Mouse (Mus musculus) T-helper 2 cell (primary cell): ENCODE measurements around the gene Ptprt.

Experiments used
- in situ Hi-C: fragments of 300-600 bp; cut with MboI, MseI; formaldehyde crosslinking; loops from one replicate; pipeline ENCODE4 v1.15.1; 2025; ENCODE audit warnings: high pct_unique_total_duplicates

The Ptprt gene

DNA sequence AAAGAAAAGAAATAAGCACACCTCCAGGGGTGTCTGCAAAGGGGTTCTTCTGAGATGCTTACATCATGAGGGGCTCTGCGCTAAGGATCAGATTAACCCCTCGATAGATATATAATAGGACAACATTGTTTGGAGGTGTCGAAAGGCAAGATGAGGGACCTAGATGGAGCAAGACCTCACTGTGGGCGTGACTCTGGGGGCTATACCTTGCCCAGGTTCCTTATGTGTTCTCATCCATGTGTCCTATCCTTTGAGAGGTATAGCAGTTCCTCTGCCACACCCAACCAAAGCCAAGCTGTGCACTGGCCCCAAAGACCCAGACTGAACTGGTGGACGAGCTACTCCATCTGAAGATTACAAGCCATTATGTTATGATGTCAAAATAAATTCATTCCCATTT is 58.2 kb downstream of the Ptprt start:
- in situ Hi-C loops: no loop called here

DNA sequence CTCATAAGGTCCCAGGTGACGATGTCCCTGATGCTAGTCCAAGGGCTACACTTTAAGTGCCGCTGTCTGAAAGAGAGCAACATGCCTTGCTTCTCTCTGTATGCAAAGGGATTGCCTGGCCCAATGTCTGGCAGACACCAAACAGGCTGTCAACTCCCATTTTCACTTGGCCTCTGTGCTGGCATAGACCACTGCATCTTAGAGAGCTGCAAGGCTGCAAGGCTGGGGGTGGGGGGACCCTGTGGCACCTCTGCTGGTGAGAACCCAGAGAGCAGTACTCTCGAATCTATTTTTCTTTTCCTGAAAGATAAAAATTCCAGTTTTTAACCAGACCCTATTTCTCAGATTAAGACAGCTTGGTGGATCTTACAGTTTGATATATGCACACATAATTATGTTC is 69.6 kb downstream of the Ptprt start:
- in situ Hi-C loops: no loop called here

DNA sequence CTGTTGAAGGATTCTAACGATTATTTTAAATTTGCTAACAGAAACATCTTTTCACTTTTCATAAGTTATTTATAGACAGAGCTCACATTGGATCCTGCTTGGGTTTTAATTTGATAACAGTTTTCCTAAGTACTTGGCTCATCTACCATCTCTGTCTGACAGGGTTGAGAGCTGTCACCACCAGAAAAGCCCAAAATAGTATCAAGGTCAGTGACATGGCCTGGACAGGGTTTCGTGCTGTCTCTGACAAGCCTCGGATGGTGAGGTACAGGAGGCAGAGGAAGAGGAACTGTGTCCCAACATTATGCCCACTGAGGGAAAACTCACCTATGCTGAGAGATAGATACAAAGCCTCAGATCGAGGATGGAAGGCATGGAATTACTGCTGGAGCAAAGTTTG is 79.3 kb downstream of the Ptprt start:
- in situ Hi-C loops: no loop called here

DNA sequence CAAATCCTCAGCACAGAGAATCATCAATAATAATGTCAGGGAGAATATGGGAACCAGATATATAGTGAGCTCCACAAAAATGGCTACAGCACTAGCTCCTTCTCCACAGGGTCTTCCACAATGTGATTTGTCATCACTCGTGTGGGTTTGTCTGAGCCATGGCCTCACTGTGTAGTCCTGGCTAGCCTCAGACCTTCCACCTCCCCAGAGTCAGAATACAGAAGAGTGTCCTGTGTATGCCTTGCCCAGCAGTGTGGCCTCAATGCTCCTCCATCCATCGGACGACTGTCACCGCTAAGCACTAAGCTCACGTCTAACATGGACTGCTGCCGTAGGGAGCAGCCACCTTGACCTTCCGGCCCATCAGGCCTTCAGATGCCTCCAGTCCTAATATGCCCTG is 83.1 kb downstream of the Ptprt start:
- in situ Hi-C loops: no loop called here

DNA sequence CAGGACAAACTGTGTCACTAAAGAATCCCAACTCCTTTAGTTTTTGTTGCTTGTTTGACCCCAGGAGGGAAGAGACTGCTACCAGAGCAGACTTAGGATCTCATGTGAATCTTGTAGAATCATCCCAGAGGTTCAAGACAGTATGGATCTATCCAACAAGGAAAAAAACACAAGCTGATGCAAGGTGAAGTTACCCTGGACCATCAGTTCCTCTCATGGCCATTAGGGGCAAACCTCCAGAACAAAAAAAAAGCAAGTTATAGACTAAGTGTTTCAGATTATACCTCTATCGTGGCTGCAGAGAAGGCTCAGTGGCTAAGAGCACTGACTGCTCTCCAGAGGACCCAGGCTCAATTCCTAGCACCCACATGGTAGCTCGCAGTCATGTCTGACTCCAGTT is 88.1 kb downstream of the Ptprt start:
- in situ Hi-C loops: no loop called here

DNA sequence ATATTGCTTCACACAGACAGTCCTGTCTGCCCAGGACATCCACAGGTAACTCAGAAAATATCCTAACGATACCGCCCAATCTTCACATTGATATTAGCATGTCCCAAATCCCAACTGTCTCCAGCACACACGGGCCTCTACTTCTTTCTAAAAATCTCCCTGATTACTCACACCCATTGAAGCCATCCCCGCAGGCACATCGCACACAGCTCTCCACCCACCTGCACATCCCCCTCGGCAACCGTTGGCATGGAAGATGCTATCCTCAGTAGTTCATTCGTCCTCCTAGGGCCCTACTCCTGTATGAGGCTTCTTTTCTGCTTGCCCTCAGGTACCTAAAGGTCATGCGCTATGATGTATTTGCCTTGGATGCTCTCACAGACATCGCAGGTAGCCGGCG is 89.9 kb downstream of the Ptprt start:
- in situ Hi-C loops: no loop called here

DNA sequence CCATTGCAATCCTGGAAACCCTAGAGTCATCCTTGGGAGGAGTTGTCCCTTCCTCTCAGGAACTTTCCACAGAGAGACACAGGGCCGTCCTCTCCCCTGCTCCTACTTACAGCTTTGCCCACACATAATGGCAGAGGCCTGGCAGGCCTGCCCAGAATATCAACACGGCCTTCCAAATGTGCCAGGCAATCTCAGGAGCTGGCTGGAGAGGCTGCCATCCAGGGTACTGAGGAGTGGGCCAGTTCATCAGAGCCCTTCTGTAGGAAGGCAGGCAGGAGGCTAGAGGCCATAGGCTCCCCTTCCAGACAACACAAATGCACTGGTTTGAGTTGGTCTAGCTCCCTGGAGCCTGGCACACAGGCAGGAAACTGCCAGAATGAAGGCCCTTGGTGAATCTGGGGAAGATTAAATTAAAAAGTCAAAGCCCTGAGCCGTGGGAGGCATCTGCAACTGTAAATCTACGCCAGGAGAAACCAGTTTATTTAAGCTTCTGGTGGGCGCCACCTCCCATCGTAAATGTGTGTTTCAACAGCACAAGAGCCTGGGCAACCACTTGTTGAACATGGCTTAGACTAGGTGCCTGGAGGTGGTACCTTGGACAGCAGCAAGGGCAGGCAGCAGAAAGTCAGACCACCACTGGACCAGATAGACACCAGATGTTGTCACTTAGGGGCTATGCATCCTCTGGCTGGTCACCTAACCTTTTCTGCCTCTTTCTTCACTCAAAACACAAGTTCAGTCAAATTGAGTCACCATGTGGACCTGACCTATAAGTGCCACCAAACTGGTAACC is 92.4 kb downstream of the Ptprt start:
- in situ Hi-C loops: no loop called here

DNA sequence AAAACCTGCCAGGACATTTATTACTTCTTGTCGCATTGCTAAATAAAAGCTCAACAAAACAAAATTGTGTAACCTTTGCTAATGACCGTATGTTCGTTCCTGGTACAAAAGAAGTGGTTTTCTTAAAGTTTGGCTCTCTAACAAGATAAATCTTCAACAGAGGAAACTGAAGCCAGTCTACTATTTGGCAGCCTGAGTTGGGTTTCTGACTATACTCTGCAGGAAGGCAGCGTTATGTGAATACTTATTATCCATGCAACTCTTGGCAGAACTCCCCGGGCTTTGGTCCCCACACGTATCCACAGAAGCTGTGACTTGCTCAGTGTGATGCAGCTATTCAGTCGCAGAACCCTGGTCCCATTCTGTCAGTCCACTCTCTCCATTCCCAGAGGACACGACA is 112.6 kb downstream of the Ptprt start:
- in situ Hi-C loops: no loop called here

DNA sequence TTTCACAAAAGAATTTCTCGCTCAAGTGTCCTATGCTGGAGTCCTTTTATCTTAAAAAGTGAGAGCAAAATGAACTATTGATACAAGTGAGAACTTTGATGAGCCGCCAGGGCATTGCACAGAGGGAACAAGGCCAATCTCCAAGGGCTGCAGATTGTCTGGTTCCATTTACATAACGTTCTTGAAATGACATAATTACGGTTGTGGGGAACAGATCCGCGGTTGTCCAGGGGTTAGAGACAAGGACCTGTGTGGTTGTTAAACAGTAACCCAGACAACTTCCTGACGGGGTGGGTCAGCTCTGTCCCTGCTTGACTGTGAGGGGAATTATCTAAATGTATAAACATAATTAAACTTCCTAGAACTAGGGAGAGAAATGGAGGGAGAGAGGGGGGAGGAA is 129.3 kb downstream of the Ptprt start:
- in situ Hi-C loops: no loop called here

DNA sequence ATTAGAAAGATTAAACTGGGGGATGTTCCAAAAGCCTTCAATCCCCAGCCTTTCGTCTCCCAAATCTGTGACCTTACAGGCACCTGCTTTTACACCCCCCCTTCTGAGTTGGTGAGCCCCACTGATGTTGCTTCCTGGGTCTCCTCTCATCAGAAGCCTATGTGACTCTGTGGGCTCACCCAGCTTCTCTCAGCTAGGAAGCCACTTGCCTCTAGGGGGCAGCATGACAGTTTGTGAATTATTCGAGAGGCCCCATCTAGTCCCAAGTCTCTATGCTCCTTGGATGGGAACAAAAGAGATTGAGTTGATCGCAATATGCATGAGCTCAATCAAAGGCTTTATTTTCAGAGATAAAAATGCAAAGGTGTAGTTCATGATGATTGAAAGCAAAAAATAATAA is 132.0 kb downstream of the Ptprt start:
- in situ Hi-C loops: no loop called here

DNA sequence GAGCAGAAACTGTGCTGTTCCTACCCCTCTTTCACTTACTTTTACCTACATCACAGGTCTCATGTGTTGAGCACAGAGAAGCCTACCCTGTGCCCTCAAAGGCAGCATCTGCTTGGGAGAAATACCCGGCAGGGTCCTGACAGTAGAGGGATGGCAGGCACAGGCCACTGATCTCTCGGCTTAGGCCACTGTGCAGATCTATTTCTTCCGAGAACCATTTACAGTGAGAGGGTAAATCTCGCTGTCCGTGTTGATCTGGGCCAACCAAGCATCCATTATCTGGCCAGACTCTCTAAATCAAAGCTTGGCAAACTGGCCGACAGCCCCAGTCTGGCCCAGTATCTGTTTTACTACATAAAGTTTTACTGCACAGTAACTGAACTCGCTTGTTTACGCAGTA is 145.0 kb downstream of the Ptprt start:
- in situ Hi-C loops: no loop called here

DNA sequence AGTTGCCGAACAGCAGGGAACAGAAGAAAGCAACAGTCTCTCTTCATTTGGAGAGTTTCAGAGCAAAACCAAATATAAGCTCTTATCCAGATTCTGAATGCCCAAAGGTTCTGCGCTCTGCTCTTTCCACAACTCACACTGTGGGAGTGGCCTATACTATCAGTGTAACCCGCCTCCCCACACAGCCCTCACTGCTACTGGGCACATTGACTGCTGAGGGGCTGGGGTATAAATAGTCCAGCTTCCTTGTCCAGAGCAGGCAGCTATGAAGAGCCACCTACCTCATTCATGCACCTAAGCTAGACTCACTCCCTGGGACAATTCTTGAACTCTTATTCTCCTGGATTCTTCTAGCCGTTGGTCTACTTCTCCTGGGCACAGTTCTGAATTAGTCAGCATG is 147.9 kb downstream of the Ptprt start:
- in situ Hi-C loops: no loop called here

DNA sequence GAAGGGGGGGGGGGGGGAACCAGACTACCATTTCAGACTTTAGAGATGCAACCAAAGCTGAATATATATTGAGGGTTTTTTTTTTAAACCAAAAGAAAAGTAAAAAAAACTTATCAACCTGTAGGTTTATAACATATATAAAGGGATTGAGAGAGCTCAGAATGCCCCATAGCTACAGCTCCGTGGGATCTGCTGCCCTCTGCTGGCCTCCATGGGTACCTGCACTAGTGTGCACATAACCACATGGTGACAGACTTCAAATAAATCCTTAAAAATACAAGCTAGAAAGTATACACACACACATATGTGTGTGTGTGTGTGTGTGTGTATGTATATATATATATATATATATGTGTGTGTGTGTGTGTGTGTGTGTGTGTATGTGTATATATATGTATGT is 148.9 kb downstream of the Ptprt start:
- in situ Hi-C loops: no loop called here

DNA sequence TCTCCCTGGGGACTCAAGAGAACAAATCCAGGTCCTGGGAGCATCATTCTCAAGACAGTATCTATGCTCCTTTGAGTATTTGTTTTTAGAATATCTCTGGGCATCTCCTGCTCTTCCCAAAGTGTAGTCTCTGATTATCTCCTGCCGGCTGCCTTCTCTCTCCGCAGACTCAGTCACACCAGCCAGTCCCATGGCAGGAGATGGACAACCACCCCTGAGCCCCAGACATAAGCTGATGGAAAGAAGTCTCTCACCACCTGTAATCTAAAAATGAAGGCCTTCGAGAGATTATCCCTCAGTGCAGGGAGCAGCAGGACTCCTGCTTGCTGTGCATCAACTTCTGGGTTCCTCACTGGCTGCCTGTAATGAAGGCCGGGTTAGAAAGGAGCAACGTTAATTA is 151.9 kb downstream of the Ptprt start:
- in situ Hi-C loops: no loop called here

DNA sequence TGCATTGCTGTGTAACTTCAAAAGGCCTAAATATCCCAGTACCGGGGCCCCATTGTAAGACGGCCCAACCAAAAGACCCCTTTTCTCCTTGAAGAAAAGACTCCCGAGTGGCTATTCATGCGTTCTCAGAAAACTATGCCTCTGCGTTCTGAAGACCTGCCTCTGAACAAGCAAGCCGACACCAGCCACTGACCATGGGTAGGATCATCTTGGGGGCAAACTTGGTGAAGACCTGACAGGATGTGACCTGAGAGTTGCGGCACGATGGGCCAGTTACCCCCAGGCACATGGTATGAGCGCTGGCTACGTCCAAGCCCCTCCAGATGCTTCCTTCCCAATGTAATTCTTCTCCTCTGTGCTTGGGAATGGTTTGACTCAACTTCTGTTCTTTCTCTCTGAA is 153.3 kb downstream of the Ptprt start:
- in situ Hi-C loops: no loop called here

DNA sequence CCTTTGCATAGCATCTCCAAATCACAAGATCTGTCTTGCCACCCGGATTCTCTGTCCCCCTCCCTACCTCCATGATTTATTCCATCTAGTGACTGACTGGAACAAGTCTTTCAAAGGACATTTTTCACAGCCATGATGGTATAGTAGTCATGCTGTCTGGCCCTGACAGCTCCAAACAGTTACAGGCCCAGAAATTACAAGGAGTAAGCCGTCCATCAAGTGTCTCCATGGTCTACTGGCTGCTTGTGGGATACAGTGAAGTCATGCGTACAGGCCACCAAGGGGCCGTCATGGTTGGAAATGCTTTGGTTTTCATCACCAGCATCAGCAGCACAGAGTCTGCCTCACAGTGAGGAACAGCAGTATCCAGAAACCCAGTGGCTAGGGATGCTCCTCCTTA is 156.1 kb downstream of the Ptprt start:
- in situ Hi-C loops: no loop called here

DNA sequence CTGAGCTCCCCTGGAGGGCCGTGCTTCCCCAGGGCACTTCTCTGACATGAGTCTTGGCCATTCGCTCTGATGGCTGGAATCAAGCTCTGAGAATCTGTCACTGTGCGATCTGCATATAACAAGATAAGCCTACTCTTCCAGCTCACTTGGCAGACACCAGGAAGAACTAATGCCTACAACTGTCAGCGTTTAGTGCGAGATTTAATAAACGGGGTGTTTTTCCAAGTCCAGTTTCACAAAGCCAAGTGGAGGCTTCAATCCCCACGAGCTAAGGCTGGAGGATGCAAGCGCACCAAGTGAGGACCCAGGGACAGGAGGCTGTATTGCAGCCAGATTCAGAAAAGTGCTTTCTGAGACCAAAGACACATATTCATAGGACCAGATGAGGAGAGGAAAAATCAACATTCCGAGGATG is 161.4 kb downstream of the Ptprt start:
- in situ Hi-C loops: no loop called here

DNA sequence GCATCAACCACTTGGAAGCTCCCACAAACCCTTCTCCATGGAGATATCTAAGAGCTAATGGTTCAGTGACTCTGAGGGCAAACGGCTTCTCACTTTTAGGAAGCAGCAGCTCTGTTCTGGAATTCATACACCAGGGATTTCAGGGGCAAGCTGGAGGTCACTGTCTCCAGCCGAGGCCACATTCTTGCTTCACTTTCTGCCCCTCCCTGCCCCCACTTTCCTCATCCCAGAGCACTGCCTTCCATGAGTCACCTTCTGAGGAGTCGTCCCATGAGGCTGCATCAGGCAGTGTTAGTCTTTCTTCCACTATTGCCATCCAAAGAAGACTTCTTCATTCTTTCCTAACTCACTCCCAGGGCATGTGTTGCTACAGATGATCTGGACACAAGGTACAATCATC is 162.8 kb downstream of the Ptprt start:
- in situ Hi-C loops: no loop called here

DNA sequence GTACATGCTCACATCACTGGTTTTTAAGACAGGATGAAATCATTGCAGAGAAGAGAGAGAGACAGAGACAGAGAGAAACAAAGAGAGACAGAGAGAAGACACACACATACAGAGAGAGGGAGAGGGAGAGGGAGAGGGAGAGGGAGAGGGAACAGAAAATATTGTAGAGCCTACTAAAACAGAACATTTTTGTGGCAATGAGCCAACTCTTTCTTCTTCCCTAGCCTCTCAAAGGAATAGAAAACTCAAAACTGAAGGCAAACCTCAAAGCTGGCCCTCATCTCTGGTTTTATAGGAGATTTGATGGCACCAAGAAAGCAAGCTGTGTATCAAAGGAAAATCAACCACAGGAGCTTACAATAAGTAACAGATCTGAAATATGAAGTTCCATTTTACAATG is 176.9 kb downstream of the Ptprt start:
- in situ Hi-C loops: no loop called here

DNA sequence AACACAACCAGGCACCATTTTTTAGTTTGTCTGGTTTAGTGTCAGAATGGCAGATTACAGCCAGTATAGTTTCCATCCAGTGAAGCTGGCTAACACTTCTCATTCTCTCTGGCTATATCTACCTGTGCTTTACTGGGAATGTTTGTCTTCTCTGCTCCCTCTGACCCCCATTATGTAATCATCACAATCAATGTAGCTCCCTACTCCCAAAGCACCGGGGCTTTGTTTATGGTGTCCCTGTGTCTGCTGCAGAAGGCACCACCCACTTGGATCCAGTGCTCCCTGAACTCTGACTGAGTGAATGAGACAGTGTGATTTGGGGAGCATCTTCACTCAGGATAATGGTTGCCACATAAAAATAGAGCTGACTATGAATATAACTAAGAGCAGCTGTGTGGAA is 217.8 kb downstream of the Ptprt start:
- in situ Hi-C loops: no loop called here

DNA sequence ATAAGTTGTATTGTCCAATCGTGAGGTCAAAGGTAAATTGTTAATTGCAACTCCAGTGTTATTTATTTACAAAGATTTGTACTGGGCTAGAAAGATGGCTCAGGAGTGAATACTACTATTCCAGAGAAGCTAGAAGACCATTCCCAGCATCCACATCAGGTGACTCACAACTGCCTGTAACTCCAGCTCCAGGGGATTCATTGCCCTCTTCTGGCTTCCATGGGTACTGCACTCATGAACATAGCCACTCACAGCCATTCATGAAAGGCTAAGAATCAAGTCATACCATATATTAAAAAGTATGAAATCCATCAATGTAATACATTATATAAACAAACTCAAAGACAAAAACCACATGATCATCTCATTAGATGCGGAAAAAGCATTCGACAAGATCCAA is 224.3 kb downstream of the Ptprt start:
- in situ Hi-C loops: no loop called here

DNA sequence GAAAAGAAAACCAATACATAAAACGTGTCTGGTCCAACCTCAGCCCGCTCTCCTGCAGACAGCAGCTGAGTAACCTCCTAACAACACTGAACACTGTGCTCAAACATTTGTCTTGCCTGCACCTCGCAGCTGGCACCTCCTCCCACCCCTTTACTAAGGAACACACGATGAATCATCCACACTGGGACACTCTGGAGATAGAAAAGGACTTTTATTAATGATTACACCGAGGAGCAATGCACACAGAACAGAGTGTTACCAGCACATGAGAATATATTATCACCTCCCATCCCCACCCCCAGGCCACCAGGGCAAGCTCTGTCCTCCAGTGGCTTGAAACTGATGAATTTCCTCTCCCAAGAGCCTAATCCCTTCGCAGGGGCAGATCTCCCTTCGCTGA is 230.8 kb downstream of the Ptprt start:
- in situ Hi-C loops: no loop called here

DNA sequence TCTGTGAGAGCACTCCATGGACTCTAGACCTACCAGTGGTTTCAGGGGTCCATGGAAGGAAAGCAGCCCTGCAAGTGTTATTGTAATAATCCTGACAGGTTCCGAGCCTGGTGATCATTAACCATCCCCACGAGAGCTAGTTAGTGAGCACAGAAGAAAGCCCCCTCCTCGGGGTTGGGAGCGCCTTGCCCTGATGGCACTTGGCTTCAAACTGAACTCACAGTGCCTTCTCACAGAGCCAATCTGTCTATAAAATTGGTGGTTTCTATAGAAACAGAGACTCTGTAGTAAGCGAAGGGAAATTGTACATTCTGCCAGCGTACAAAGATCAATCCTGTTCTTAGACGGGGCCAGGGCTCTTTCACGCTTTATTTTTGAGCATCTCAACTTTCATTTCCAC is 234.8 kb downstream of the Ptprt start:
- in situ Hi-C loops: no loop called here

DNA sequence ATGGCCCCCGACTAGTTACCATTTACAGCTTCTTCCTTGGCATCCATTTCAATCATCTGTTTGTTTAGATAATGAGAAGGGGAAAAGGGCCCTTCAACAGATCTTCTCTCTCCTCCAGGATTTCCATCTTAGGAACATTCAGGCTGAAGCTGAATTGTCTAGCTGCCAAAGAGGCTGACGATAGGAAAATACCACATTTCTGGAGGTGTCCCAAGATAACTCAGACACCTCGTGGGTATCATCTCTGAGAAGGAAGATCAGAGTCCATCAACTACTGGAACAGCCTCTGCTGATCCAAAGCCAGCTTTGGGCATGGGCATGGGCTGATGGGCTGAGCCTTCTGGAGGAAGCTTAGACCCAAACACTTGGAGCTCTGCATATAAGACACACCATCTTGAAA is 242.8 kb downstream of the Ptprt start:
- in situ Hi-C loops: no loop called here
